Mouse (Mus musculus): ENCODE measurements around the gene Csad. TPM values are rescaled to one million over a fixed set of nuclear protein-coding genes. Genes with fewer than 3 reads are reported as not detected.

Csad gene
- total and polyA plus RNA-seq, 2 experiments from 2014 or later: 30.3 to 32.8 TPM

DNA sequence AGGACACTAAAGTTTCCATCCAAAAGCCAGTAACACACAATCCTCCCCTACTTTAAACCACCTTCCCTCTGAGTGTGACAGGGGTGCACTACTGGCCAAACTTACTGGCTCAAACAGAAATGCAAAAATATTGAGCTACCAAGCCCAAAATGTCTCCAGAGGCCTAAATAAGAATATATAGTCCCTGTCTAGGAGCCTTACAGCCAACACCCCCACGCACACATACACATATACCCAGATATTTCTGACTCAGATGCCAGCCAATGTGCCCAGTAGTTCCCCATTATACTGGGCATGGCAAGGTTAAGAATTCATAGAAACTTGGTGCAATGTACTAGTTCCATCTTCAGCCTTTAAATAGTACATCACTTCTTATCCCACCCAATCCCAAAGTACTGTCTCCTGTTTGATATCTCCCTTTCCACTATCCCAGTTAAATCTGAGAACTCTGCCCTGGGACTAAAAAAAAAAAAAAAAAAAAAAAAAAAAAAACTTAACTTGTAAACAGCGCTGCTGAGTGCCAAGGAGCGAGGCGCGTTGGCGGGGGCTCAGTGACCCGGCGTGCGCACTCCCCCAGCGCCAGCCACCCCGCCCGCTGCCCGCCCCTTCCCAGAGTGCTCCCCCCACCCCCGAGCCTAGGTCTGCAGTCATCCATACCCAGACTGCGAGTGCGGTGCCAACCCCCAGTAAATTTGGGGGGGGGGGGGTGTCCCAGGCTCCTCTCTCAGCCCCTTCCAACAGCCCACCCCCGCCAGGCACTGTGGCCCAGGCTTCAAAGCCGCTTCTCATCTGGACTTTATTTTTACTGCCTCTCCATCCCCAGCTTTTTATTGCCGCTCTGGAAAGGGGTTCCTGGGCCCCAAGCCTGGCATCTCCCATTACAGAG, 40.0 kb upstream of the Csad start:
- peak overlapping the region; percentile 93 for H3K4me2 ChIP-seq (ENCODE audit: low read depth, low read length, poor library complexity, severe bottlenecking)
- TF ChIP-seq CTCF (IDR thresholded peaks at IDR 0.05): no peak
- H3K4me3 ChIP-seq (ENCODE audit: low read depth, low read length): peak overlapping the region; percentile 50
- no peak overlapping the region for H3K27ac ChIP-seq (ENCODE audit: low read depth, low read length)
- WGBS: 11% methylated on average over 19 of the region's 19 CpGs
- peaks cover 8% of the 10 kb centered on the region; the same call in 1 of the 2 replicates for H3K4me1 ChIP-seq (ENCODE audit: insufficient read depth, low read length)
- H3K27me3 ChIP-seq (ENCODE audit: insufficient read depth, low read length): peaks cover 16% of the 10 kb centered on the region
- ATAC-seq (ENCODE audit: low FRiP score) (no peak), DNase-seq (ENCODE audit: low spot score) (no peak)
- H3K9ac ChIP-seq (replicated peaks; ENCODE audit: low read length, poor library complexity, severe bottlenecking): no peak overlapping the region
- no peaks in the 10 kb centered on the region for H3K36me3 ChIP-seq (ENCODE audit: insufficient read depth, low read length)
- H3K9me3 ChIP-seq (ENCODE audit: low read length): no peaks in the 10 kb centered on the region

DNA sequence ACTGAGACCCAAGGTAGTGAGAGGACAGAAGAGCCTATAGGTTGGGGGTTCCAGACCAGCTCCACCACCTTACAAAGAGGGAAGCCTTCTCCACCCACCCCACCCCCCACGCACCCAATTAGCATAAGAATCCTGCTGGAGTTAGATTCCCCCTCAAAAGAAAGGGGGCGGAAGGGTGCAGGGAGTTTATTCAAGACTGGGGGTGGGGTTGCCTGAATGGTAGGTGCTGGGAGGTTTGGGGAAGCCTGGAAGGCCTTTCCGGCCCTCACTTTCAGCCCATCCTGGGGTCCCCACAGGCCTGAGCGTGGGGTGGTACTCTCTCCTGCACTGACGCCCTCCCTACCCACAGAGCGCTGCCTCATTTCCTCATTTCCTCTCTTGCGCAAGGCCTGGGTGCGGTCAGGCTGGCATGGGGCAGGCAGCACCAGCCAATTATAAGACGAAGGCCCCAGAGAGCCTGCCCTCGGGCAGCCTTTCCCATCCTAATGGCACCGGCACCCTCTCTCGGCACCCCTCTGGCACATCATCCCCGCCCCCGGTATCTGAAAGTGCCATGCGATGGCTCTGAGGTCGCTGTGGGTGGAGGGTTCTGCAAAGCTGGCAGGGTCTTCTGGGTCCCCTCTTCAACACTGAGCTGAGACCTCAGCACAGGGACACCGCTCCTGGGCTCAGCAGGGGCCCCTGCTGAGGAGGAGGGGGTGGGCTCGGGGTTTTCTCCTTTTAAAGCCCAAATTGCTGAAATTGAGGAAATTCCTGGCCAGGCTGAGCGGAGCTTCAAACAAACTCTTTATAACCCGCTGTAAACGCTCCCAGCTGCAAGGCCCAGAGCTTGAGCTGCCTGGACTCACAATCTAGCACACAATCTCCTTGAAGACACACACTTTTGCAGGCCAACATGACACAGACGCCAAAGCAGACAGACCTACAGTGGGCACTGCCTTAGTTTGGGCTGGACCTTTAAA, 39.0 kb upstream of the Csad start:
- Histone ChIP-seq H3K9ac (replicated peaks; ENCODE audit: low read length, poor library complexity, severe bottlenecking) (peak overlapping the region; percentile 33; the same call in 1 of the 2 replicates), H3K27me3 (ENCODE audit: insufficient read depth, low read length) (peaks cover 16% of the 10 kb centered on the region), H3K4me1 (ENCODE audit: insufficient read depth, low read length) (peaks cover 8% of the 10 kb centered on the region; the same call in 1 of the 2 replicates), H3K9me3 (ENCODE audit: low read length) (no peaks in the 10 kb centered on the region), H3K4me3 (ENCODE audit: low read depth, low read length) (no peak overlapping the region; the same call in 1 of the 2 replicates), H3K36me3 (ENCODE audit: insufficient read depth, low read length) (no peaks in the 10 kb centered on the region), H3K4me2 (ENCODE audit: low read depth, low read length, poor library complexity, severe bottlenecking) (peak overlapping the region; percentile 32), H3K27ac (ENCODE audit: low read depth, low read length) (no peak overlapping the region)
- 20% methylated on average over 22 of the region's 22 CpGs for WGBS
- no peak for ATAC-seq (ENCODE audit: low FRiP score)
- no peak for DNase-seq (ENCODE audit: low spot score)
- TF ChIP-seq CTCF (IDR thresholded peaks at IDR 0.05): no peak

DNA sequence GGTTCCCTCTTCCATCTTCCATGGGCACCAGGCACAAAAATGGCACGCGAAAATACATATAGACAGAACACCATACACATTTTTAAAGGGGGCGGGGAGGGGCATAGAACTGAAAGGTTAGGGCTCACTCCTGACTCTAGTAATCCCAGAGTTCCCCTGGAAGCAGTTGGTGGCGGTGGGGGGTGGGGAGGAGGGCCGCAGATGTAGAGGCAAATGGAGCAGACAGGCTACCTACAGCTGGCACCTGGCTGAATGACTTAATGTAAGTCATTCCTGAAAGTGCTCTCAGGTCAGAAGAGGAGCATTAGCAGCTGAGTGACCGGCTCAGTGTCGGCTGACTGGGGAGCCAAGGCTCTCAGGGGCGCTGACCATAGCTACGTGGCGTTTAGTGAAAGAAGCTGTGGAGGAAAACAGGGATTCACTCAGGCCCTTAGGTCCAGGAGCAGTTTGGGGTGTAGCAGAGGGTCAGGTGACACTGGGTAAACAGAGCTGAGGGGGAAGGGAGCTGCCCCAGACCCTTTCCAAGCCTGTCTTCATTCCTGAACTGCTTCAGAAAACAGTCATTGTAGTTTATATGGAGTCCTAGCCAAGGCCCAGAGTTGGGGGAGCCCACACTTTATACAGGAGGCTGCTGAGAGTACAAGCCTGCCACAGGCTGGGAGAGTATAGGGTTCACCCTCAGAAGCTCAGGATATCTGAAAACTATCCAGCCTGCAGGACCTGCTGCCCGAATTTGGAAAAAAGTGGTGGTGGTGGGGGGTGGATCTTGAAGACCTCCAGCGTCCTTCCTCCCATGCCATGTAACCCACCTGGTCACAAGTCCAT, 38.1 kb upstream of the Csad start:
- Histone ChIP-seq H3K4me2 (ENCODE audit: low read depth, low read length, poor library complexity, severe bottlenecking) (no peak overlapping the region), H3K36me3 (ENCODE audit: insufficient read depth, low read length) (no peaks in the 10 kb centered on the region), H3K4me1 (ENCODE audit: insufficient read depth, low read length) (peaks cover 8% of the 10 kb centered on the region; the same call in 1 of the 2 replicates), H3K27ac (ENCODE audit: low read depth, low read length) (no peak overlapping the region), H3K27me3 (ENCODE audit: insufficient read depth, low read length) (peaks cover 16% of the 10 kb centered on the region), H3K9ac (replicated peaks; ENCODE audit: low read length, poor library complexity, severe bottlenecking) (no peak overlapping the region), H3K9me3 (ENCODE audit: low read length) (no peaks in the 10 kb centered on the region), H3K4me3 (ENCODE audit: low read depth, low read length) (no peak overlapping the region)
- no peak for DNase-seq (ENCODE audit: low spot score)
- no peak for ATAC-seq (ENCODE audit: low FRiP score)
- no peak for TF ChIP-seq CTCF (IDR thresholded peaks at IDR 0.05)
- WGBS: 38% methylated on average over 12 of the region's 12 CpGs

DNA sequence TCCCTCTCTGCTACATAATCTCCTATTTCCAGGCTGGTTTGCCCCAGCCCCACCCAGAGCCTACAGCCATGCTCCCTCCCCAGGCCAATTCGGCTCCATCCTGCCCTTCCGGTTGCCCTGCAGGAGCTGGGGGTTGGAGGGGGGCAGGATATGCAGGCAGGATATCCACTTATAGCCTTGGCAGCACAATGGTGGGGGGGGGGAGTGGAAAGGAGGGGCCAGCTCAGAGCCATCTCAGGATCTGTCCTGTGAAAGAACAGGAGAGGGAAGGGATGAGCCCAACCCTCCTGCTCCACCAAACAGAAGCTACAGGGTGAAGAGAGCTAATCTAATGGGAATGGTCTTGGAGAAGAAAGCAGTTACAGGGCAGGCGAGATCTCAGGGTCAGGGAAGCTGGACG, 36.1 kb upstream of the Csad start:
- TF ChIP-seq CTCF (IDR thresholded peaks at IDR 0.05): no peak
- Histone ChIP-seq H3K4me1 (ENCODE audit: insufficient read depth, low read length) (peaks cover 8% of the 10 kb centered on the region; the same call in 1 of the 2 replicates), H3K4me3 (ENCODE audit: low read depth, low read length) (no peak overlapping the region), H3K27me3 (ENCODE audit: insufficient read depth, low read length) (peaks cover 16% of the 10 kb centered on the region), H3K9ac (replicated peaks; ENCODE audit: low read length, poor library complexity, severe bottlenecking) (no peak overlapping the region), H3K9me3 (ENCODE audit: low read length) (no peaks in the 10 kb centered on the region), H3K4me2 (ENCODE audit: low read depth, low read length, poor library complexity, severe bottlenecking) (no peak overlapping the region), H3K36me3 (ENCODE audit: insufficient read depth, low read length) (no peaks in the 10 kb centered on the region), H3K27ac (ENCODE audit: low read depth, low read length) (no peak overlapping the region)
- no peak for ATAC-seq (ENCODE audit: low FRiP score)
- DNase-seq (ENCODE audit: low spot score): no peak
- 73% methylated on average over 4 of the region's 4 CpGs for WGBS

DNA sequence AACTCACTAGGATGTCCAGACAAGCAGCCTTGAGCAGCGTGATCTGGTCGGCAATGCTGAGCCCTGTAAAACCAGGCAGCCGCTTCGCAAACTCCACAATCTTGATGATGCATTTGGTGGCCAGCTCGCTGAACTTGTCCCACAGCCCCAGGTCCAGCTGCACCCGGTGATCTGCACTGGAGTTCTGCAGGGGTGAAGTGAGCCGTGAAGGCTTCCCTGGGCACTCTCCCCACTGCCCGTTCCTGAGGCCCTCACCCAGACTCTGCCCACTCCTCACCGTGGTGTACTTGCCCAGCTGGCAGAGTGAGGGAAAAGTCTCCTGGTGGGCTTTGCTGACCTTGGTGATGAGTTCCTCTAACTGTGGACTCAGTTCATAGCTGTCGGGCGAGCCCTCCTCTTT, 35.3 kb upstream of the Csad start:
- Histone ChIP-seq H3K9me3 (ENCODE audit: low read length) (no peaks in the 10 kb centered on the region), H3K9ac (replicated peaks; ENCODE audit: low read length, poor library complexity, severe bottlenecking) (no peak overlapping the region), H3K27me3 (ENCODE audit: insufficient read depth, low read length) (peaks cover 15% of the 10 kb centered on the region), H3K4me2 (ENCODE audit: low read depth, low read length, poor library complexity, severe bottlenecking) (no peak overlapping the region), H3K4me3 (ENCODE audit: low read depth, low read length) (no peak overlapping the region), H3K27ac (ENCODE audit: low read depth, low read length) (no peak overlapping the region), H3K4me1 (ENCODE audit: insufficient read depth, low read length) (peaks cover 6% of the 10 kb centered on the region; the same call in 1 of the 2 replicates), H3K36me3 (ENCODE audit: insufficient read depth, low read length) (no peaks in the 10 kb centered on the region)
- no peak for TF ChIP-seq CTCF (IDR thresholded peaks at IDR 0.05)
- DNase-seq (ENCODE audit: low spot score) (no peak), ATAC-seq (ENCODE audit: low FRiP score) (no peak)
- 72% methylated on average over 11 of the region's 11 CpGs for WGBS

Data from midbrain, postnatal 0 days (tissue).